Mouse (Mus musculus): Measurements from ENCODE around the gene Gtf2a1l. TPM values are rescaled to one million over a fixed set of nuclear protein-coding genes. Genes with fewer than 3 reads are reported as not detected.
A peak's percentile ranks its signal among the peaks of the same experiment; 100 is the strongest.

Gene Gtf2a1l
- 0.12 and 0.15 TPM in 2 replicates for polyA plus RNA-seq (2015; fragmentation: Nextera tagmentation; extraction: Ambion mirVana)

- Histone ChIP-seq H3K4me3 (peak within 1 kb of the TSS; percentile 7; the same call in 1 of the 2 replicates), H3K4me2 (peak within 1 kb of the TSS; percentile 50), H3K4me1 (peaks cover 7% of the 10 kb centered on the region; the same call in 1 of the 2 replicates), H3K27ac (no peak within 1 kb of the TSS), H3K27me3 (no peaks in the 10 kb centered on the region), H3K9ac (no peak within 1 kb of the TSS), H3K36me3 (no peaks in the 10 kb centered on the region), H3K9me3 (no peaks in the 10 kb centered on the region)
- WGBS: 19% methylated on average over 21 of the region's 21 CpGs
- ATAC-seq (ENCODE audit: borderline replicate concordance, extremely low read depth, low FRiP score, low TSS enrichment): peak; percentile 23; the same call in 1 of the 2 replicates
Observed at GRCm38 (mm10) chr17:88668452-88668851, at the start of gene Gtf2a1l. Gene Gtf2a1l (plus strand): TSS chr17:88668660.

- WGBS: 78% methylated on average over 4 of the region's 4 CpGs
- H3K9ac ChIP-seq: no peak overlapping the region
- no peak overlapping the region for H3K4me3 ChIP-seq
- H3K4me2 ChIP-seq: no peak overlapping the region
- H3K9me3 ChIP-seq: no peaks in the 10 kb centered on the region
- ATAC-seq (ENCODE audit: borderline replicate concordance, extremely low read depth, low FRiP score, low TSS enrichment): no peak
- H3K27me3 ChIP-seq: no peaks in the 10 kb centered on the region
- no peak overlapping the region for H3K27ac ChIP-seq
- peaks cover 5% of the 10 kb centered on the region; the same call in 1 of the 2 replicates for H3K36me3 ChIP-seq
- H3K4me1 ChIP-seq: peaks cover 13% of the 10 kb centered on the region
Observed at GRCm38 (mm10) chr17:88620935-88621334, 47.5 kb upstream of the Gtf2a1l start.

GRCm38 (mm10) chr17:88621374-88621773 lies 47.1 kb upstream of the Gtf2a1l start:
- H3K4me2 ChIP-seq: no peak overlapping the region
- H3K4me1 ChIP-seq: peaks cover 16% of the 10 kb centered on the region
- no peak overlapping the region for H3K4me3 ChIP-seq
- no peak overlapping the region for H3K27ac ChIP-seq
- H3K36me3 ChIP-seq: peaks cover 5% of the 10 kb centered on the region; the same call in 1 of the 2 replicates
- WGBS: 88% methylated on average over 3 of the region's 3 CpGs
- no peak overlapping the region for H3K9ac ChIP-seq
- no peaks in the 10 kb centered on the region for H3K9me3 ChIP-seq
- H3K27me3 ChIP-seq: no peaks in the 10 kb centered on the region
- ATAC-seq (ENCODE audit: borderline replicate concordance, extremely low read depth, low FRiP score, low TSS enrichment): no peak

- Histone ChIP-seq H3K9ac (no peak overlapping the region), H3K4me1 (peaks cover 29% of the 10 kb centered on the region), H3K27me3 (no peaks in the 10 kb centered on the region), H3K27ac (no peak overlapping the region), H3K4me3 (no peak overlapping the region), H3K9me3 (no peaks in the 10 kb centered on the region), H3K4me2 (no peak overlapping the region), H3K36me3 (peaks cover 5% of the 10 kb centered on the region; the same call in 1 of the 2 replicates)
- ATAC-seq (ENCODE audit: borderline replicate concordance, extremely low read depth, low FRiP score, low TSS enrichment): no peak
- WGBS: 92% methylated on average over 1 of the region's 1 CpGs
Observed at GRCm38 (mm10) chr17:88622711-88623110, 45.7 kb upstream of the Gtf2a1l start.

GRCm38 (mm10) chr17:88624386-88624785 lies 44.1 kb upstream of the Gtf2a1l start:
- ATAC-seq (ENCODE audit: borderline replicate concordance, extremely low read depth, low FRiP score, low TSS enrichment): no peak

GRCm38 (mm10) chr17:88625350-88625749 lies 43.1 kb upstream of the Gtf2a1l start:
- Histone ChIP-seq H3K27me3 (no peaks in the 10 kb centered on the region), H3K4me1 (peaks cover 55% of the 10 kb centered on the region), H3K36me3 (peaks cover 5% of the 10 kb centered on the region; the same call in 1 of the 2 replicates), H3K4me3 (no peak overlapping the region), H3K4me2 (no peak overlapping the region), H3K9me3 (no peaks in the 10 kb centered on the region), H3K9ac (no peak overlapping the region), H3K27ac (peak overlapping the region; percentile 98)
- no peak for ATAC-seq (ENCODE audit: borderline replicate concordance, extremely low read depth, low FRiP score, low TSS enrichment)
- WGBS: 82% methylated on average over 13 of the region's 13 CpGs

More at GRCm38 (mm10) chr17:88624386-88624785, 44.1 kb upstream of the Gtf2a1l start:
- no peak overlapping the region for H3K27ac ChIP-seq
- H3K9ac ChIP-seq: no peak overlapping the region
- H3K9me3 ChIP-seq: no peaks in the 10 kb centered on the region
- H3K27me3 ChIP-seq: no peaks in the 10 kb centered on the region
- H3K4me3 ChIP-seq: no peak overlapping the region
- 77% methylated on average over 4 of the region's 4 CpGs for WGBS
- peaks cover 45% of the 10 kb centered on the region for H3K4me1 ChIP-seq
- H3K36me3 ChIP-seq: peaks cover 5% of the 10 kb centered on the region; the same call in 1 of the 2 replicates
- H3K4me2 ChIP-seq: no peak overlapping the region

GRCm38 (mm10) chr17:88625931-88626330 lies 42.5 kb upstream of the Gtf2a1l start:
- peaks cover 61% of the 10 kb centered on the region for H3K4me1 ChIP-seq
- H3K27ac ChIP-seq: peak overlapping the region; percentile 98
- ATAC-seq (ENCODE audit: borderline replicate concordance, extremely low read depth, low FRiP score, low TSS enrichment): peak; percentile 2; the same call in 1 of the 2 replicates
- no peak overlapping the region for H3K9ac ChIP-seq
- peak overlapping the region; percentile 15; the same call in 1 of the 2 replicates for H3K4me3 ChIP-seq
- H3K4me2 ChIP-seq: peak overlapping the region; percentile 40; the same call in 1 of the 2 replicates
- H3K36me3 ChIP-seq: peaks cover 3% of the 10 kb centered on the region; the same call in 1 of the 2 replicates
- WGBS: 29% methylated on average over 7 of the region's 7 CpGs
- H3K27me3 ChIP-seq: no peaks in the 10 kb centered on the region
- no peaks in the 10 kb centered on the region for H3K9me3 ChIP-seq

GRCm38 (mm10) chr17:88626347-88626811 lies 42.1 kb upstream of the Gtf2a1l start:
- no peaks in the 10 kb centered on the region for H3K9me3 ChIP-seq
- no peak overlapping the region for H3K9ac ChIP-seq
- peak overlapping the region; percentile 15 for H3K4me3 ChIP-seq
- H3K27ac ChIP-seq: peak overlapping the region; percentile 98
- WGBS: 21% methylated on average over 7 of the region's 7 CpGs
- H3K36me3 ChIP-seq: no peaks in the 10 kb centered on the region
- H3K4me2 ChIP-seq: peak overlapping the region; percentile 40
- peaks cover 65% of the 10 kb centered on the region for H3K4me1 ChIP-seq
- peak; percentile 33; the same call in 1 of the 2 replicates for ATAC-seq (ENCODE audit: borderline replicate concordance, extremely low read depth, low FRiP score, low TSS enrichment)
- no peaks in the 10 kb centered on the region for H3K27me3 ChIP-seq

- no peaks in the 10 kb centered on the region for H3K27me3 ChIP-seq
- 29% methylated on average over 7 of the region's 7 CpGs for WGBS
- H3K9me3 ChIP-seq: no peaks in the 10 kb centered on the region
- H3K27ac ChIP-seq: peak overlapping the region; percentile 98
- H3K4me2 ChIP-seq: peak overlapping the region; percentile 40
- no peak overlapping the region for H3K9ac ChIP-seq
- H3K4me1 ChIP-seq: peaks cover 73% of the 10 kb centered on the region
- H3K4me3 ChIP-seq: peak overlapping the region; percentile 15
- ATAC-seq (ENCODE audit: borderline replicate concordance, extremely low read depth, low FRiP score, low TSS enrichment): no peak
- no peaks in the 10 kb centered on the region for H3K36me3 ChIP-seq
Observed at GRCm38 (mm10) chr17:88627150-88627549, 41.3 kb upstream of the Gtf2a1l start.

GRCm38 (mm10) chr17:88628676-88629380 lies 39.6 kb upstream of the Gtf2a1l start:
- Histone ChIP-seq H3K4me2 (peak overlapping the region; percentile 34), H3K27ac (peak overlapping the region; percentile 98), H3K9ac (no peak overlapping the region), H3K4me3 (no peak overlapping the region), H3K27me3 (no peaks in the 10 kb centered on the region), H3K4me1 (peaks cover 80% of the 10 kb centered on the region), H3K9me3 (no peaks in the 10 kb centered on the region), H3K36me3 (0 out of 2 replicates have a peak, but pooled peaks cover 3% of the 10 kb centered on the region)
- ATAC-seq (ENCODE audit: borderline replicate concordance, extremely low read depth, low FRiP score, low TSS enrichment): peak; percentile 82
- WGBS: 12% methylated on average over 9 of the region's 10 CpGs

GRCm38 (mm10) chr17:88629381-88629759 lies 39.1 kb upstream of the Gtf2a1l start:
- Histone ChIP-seq H3K36me3 (0 out of 2 replicates have a peak, but pooled peaks cover 3% of the 10 kb centered on the region), H3K9ac (no peak overlapping the region), H3K9me3 (no peaks in the 10 kb centered on the region), H3K27ac (peak overlapping the region; percentile 98), H3K4me3 (no peak overlapping the region), H3K4me2 (peak overlapping the region; percentile 34), H3K27me3 (no peaks in the 10 kb centered on the region), H3K4me1 (peaks cover 80% of the 10 kb centered on the region)
- ATAC-seq (ENCODE audit: borderline replicate concordance, extremely low read depth, low FRiP score, low TSS enrichment): peak; percentile 43; the same call in 1 of the 2 replicates
- 8% methylated on average over 4 of the region's 4 CpGs for WGBS
